In genomic region chr4:120613691-120614329, GRCm38 (mm10) we compare ENCODE assay signal across 9 mouse cellular contexts. TPM values are rescaled to one million over a fixed set of nuclear protein-coding genes. Genes with fewer than 3 reads are reported as not detected.
DNase-seq lines count a peak whose midpoint lies in the region; ATAC-seq and TF ChIP-seq lines count a peak whose summit lies in the region.
"Had no signal": no experiment of that assay in that cellular context is flagged by ENCODE, and none has a peak within 500 bp of the region (broad histone marks: within the 10 kb centered on the region; RNA-seq: fewer than 3 reads in every experiment).

No protein-coding gene starts in this region.

- TF ChIP-seq CTCF in liver, embryonic 14.5 days (IDR thresholded peaks at IDR 0.05; ENCODE audit: low read depth), result no peak

- no peak for DNase-seq in forebrain, embryonic 10.5 days (ENCODE audit: extremely low spot score, low spot score)
- peak; percentile 41 for DNase-seq in adrenal gland, adult 8-10 months
- peak; percentile 69 to 76 for DNase-seq in frontal cortex, adult 2 months (ENCODE audit: extremely low spot score in 1 of 2, low spot score in 1 of 2)
- DNase-seq in heart, postnatal 4 days, result peak; percentile 80
- DNase-seq in liver, embryonic 14.5 days (ENCODE audit: low read depth in 3 of 3, low spot score in 3 of 3), result no peak
- DNase-seq in right cerebral cortex, adult 18-20 months, result peak; percentile 85

- H3K4me2 ChIP-seq in forebrain, embryonic 15.5 days (replicated peaks), result no peak overlapping the region
- no peak overlapping the region for H3K4me2 ChIP-seq in liver, embryonic 14.5 days (ENCODE audit: low read depth)
- H3K4me2 ChIP-seq: embryonic facial prominence, embryonic 12.5 days had no signal

- H3K9me3 ChIP-seq in forebrain, embryonic 10.5 days, result no peaks in the 10 kb centered on the region
- H3K9me3 ChIP-seq in forebrain, embryonic 15.5 days, result no peaks in the 10 kb centered on the region
- H3K9me3 ChIP-seq in liver, embryonic 14.5 days (ENCODE audit: control insufficient read depth, low read length), result no peaks in the 10 kb centered on the region
- H3K9me3 ChIP-seq: embryonic facial prominence, embryonic 12.5 days had no signal

- no peaks in the 10 kb centered on the region for H3K36me3 ChIP-seq in forebrain, embryonic 10.5 days (replicated peaks)
- H3K36me3 ChIP-seq in forebrain, embryonic 15.5 days, result no peaks in the 10 kb centered on the region
- H3K36me3 ChIP-seq in liver, embryonic 14.5 days (replicated peaks; ENCODE audit: control insufficient read depth, insufficient read depth, low read depth), result no peaks in the 10 kb centered on the region
- H3K36me3 ChIP-seq: embryonic facial prominence, embryonic 12.5 days had no signal

- peak overlapping the region; percentile 30; the same call in 1 of the 2 replicates for H3K27ac ChIP-seq in forebrain, embryonic 10.5 days
- H3K27ac ChIP-seq in forebrain, embryonic 15.5 days (replicated peaks), result no peak overlapping the region
- peak overlapping the region; percentile 30; the same call in 1 of the 2 replicates for H3K27ac ChIP-seq in liver, embryonic 14.5 days
- H3K27ac ChIP-seq: embryonic facial prominence, embryonic 12.5 days had no signal

- peaks cover 63% of the 10 kb centered on the region for H3K4me1 ChIP-seq in forebrain, embryonic 10.5 days
- peaks cover 6% of the 10 kb centered on the region; the same call in 1 of the 2 replicates for H3K4me1 ChIP-seq in forebrain, embryonic 15.5 days
- peaks cover 12 to 28% of the 10 kb centered on the region in 2 experiments for H3K4me1 ChIP-seq in liver, embryonic 14.5 days (replicated peaks; ENCODE audit: control insufficient read depth in 2 of 2, insufficient read depth in 2 of 2, low read length in 1 of 2)

- H3K9ac ChIP-seq in forebrain, embryonic 15.5 days (replicated peaks), result no peak overlapping the region
- H3K9ac ChIP-seq in liver, embryonic 14.5 days (replicated peaks), result no peak overlapping the region
- H3K9ac ChIP-seq: embryonic facial prominence, embryonic 12.5 days had no signal

- H3K4me3 ChIP-seq in forebrain, embryonic 10.5 days, result no peak overlapping the region
- H3K4me3 ChIP-seq in forebrain, embryonic 15.5 days, result no peak overlapping the region
- no peak overlapping the region for H3K4me3 ChIP-seq in liver, embryonic 14.5 days (ENCODE audit: insufficient read depth in 1 of 2, low read depth in 2 of 2, low read length in 2 of 2)
- H3K4me3 ChIP-seq: embryonic facial prominence, embryonic 12.5 days had no signal

- WGBS in forebrain, embryonic 10.5 days, result 56% methylated on average over 8 of the region's 8 CpGs
- 53% methylated on average over 8 of the region's 8 CpGs for WGBS in forebrain, embryonic 15.5 days
- 45% methylated on average over 8 of the region's 8 CpGs for WGBS in liver, embryonic 14.5 days (ENCODE audit: insufficient replicate concordance)

- ATAC-seq in forebrain, embryonic 15.5 days (replicated peaks), result no peak; the same call in 1 of the 2 replicates
- ATAC-seq in liver, embryonic 14.5 days (ENCODE audit: insufficient read depth), result peak; percentile 70
- no peak for ATAC-seq in granulocyte monocyte progenitor cell, adult 5-6 weeks (replicated peaks; ENCODE audit: poor library complexity, severe bottlenecking)

- peaks cover 13% of the 10 kb centered on the region for H3K27me3 ChIP-seq in forebrain, embryonic 10.5 days (ENCODE audit: poor library complexity, severe bottlenecking)
- H3K27me3 ChIP-seq in forebrain, embryonic 15.5 days, result no peaks in the 10 kb centered on the region
- no peaks in the 10 kb centered on the region for H3K27me3 ChIP-seq in liver, embryonic 14.5 days (ENCODE audit: control insufficient read depth, insufficient read depth, low read length)

- TF ChIP-seq EP300 in liver, embryonic 14.5 days (IDR thresholded peaks at IDR 0.05; ENCODE audit: low read depth), result no peak

RNA-seq across cellular contexts. Expression of gene Gm8439, which starts 25.3 kb away (rescaled TPM):
- not detected in 2 replicates for polyA plus RNA-seq in forebrain, embryonic 10.5 days (2016; fragmentation: Nextera tagmentation; extraction: Ambion mirVana)
- polyA plus RNA-seq in forebrain, embryonic 15.5 days (2015; fragmentation: Nextera tagmentation; extraction: Ambion mirVana), result not detected in 2 replicates
- total RNA-seq in adrenal gland, adult 8-10 months (2022), result not detected
- polyA plus RNA-seq in frontal cortex, adult 2 months (2012; rRNA removed), result not detected in 2 replicates
- total RNA-seq in heart, postnatal 4 days (2021), result not detected
- polyA plus RNA-seq in liver, embryonic 14.5 days (2012; rRNA removed), result not detected in 2 replicates
- not detected in 2 replicates for polyA plus RNA-seq in liver, embryonic 14.5 days (2014; fragmentation: Nextera tagmentation; extraction: Ambion mirVana)
- total RNA-seq in granulocyte monocyte progenitor cell, adult 5-6 weeks (2014; fragmentation: Nextera tagmentation), result not detected in 2 replicates
- total RNA-seq in granulocyte monocyte progenitor cell, adult 5-6 weeks (2017), result not detected in 2 replicates
- polyA plus RNA-seq: embryonic facial prominence, embryonic 12.5 days had no signal

RNA-seq across cellular contexts. Expression of gene Ctps, which starts 43.7 kb away (rescaled TPM):
- polyA plus RNA-seq in forebrain, embryonic 10.5 days (2016; fragmentation: Nextera tagmentation; extraction: Ambion mirVana), result 152 and 158 TPM in 2 replicates
- 96.1 and 97.7 TPM in 2 replicates for polyA plus RNA-seq in forebrain, embryonic 15.5 days (2015; fragmentation: Nextera tagmentation; extraction: Ambion mirVana)
- total RNA-seq in adrenal gland, adult 8-10 months (2022), result 10 to 100 TPM; 36.8 to 41.7 (median 39.2) TPM
- polyA plus RNA-seq in frontal cortex, adult 2 months (2012; rRNA removed), result 27.9 and 29.8 TPM in 2 replicates
- total RNA-seq in heart, postnatal 4 days (2021), result 10 to 100 TPM; 85.6 to 87.5 TPM
- polyA plus RNA-seq in liver, embryonic 14.5 days (2012; rRNA removed), result 13.4 and 18.9 TPM in 2 replicates
- polyA plus RNA-seq in liver, embryonic 14.5 days (2014; fragmentation: Nextera tagmentation; extraction: Ambion mirVana), result 32.9 and 36.0 TPM in 2 replicates
- total RNA-seq in granulocyte monocyte progenitor cell, adult 5-6 weeks (2014; fragmentation: Nextera tagmentation), result 50.4 and 59.5 TPM in 2 replicates
- 60.1 and 63.1 TPM in 2 replicates for total RNA-seq in granulocyte monocyte progenitor cell, adult 5-6 weeks (2017)

RNA-seq across cellular contexts. Expression of gene Cited4, which starts 52.6 kb away (rescaled TPM):
- 13.8 and 14.3 TPM in 2 replicates for polyA plus RNA-seq in forebrain, embryonic 10.5 days (2016; fragmentation: Nextera tagmentation; extraction: Ambion mirVana)
- polyA plus RNA-seq in forebrain, embryonic 15.5 days (2015; fragmentation: Nextera tagmentation; extraction: Ambion mirVana), result 0.41 and 0.64 TPM in 2 replicates
- total RNA-seq in adrenal gland, adult 8-10 months (2022), result 10 to 100 TPM in 2 of 4 experiments, 1 to 10 TPM in 2; 9.6 to 19.4 (median 12.6) TPM
- 9.2 and 14.8 TPM in 2 replicates for polyA plus RNA-seq in frontal cortex, adult 2 months (2012; rRNA removed)
- total RNA-seq in heart, postnatal 4 days (2021), result 10 to 100 TPM; 78.9 to 84.3 TPM
- 79.1 and 109 TPM in 2 replicates for polyA plus RNA-seq in liver, embryonic 14.5 days (2012; rRNA removed)
- polyA plus RNA-seq in liver, embryonic 14.5 days (2014; fragmentation: Nextera tagmentation; extraction: Ambion mirVana), result 76.6 and 95.2 TPM in 2 replicates
- 4.4 TPM in 2 replicates for total RNA-seq in granulocyte monocyte progenitor cell, adult 5-6 weeks (2014; fragmentation: Nextera tagmentation)
- total RNA-seq in granulocyte monocyte progenitor cell, adult 5-6 weeks (2017), result 2.1 and 2.4 TPM in 2 replicates

Comparison
In these comparisons a context has a peak if more than half of its experiments do, and no peak if none do; other contexts are left out.
1. DNase-seq: peak in adrenal gland, adult 8-10 months (single experiment), frontal cortex, adult 2 months (2 of 2), heart, postnatal 4 days (single experiment) and right cerebral cortex, adult 18-20 months (single experiment); none in forebrain, embryonic 10.5 days (single experiment) and liver, embryonic 14.5 days (0 of 3).